ENCODE assay signal across 21 mouse cellular contexts in the genomic region with DNA sequence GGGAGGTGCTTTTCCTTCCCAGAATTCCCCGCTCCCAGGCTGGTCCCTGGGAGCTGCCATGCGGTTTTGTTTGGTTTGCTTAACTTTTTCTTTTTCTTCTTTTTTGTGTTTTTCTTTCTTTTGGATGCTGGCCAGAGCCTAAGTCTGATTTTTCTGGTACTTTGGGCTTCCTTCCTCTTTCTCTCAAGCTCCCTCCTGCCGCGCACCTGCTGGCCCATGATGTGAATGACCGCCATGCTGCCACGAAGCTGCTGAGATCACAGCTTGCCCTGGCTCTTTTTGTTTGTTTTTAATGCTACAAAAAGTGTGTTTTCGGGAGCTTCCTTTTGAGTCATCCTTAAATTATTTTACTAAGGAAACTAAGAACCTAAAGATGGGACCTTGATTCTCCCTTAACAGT. TPM values are rescaled to one million over a fixed set of nuclear protein-coding genes. Genes with fewer than 3 reads are reported as not detected.
DNase-seq lines count a peak whose midpoint lies in the region; ATAC-seq lines count a peak whose summit lies in the region.
"Had no signal": no experiment of that assay in that cellular context is flagged by ENCODE, and none has a peak within 500 bp of the region (broad histone marks: within the 10 kb centered on the region; RNA-seq: fewer than 3 reads in every experiment).

No protein-coding gene starts in this region.

- DNase-seq in 416B (ENCODE audit: low read depth) (peak; percentile 6), A20 (ENCODE audit: low read depth, low spot score) (peak; percentile 18), NIH3T3 (ENCODE audit: low read depth) (peak; percentile 9)
- no peak for DNase-seq in lung, postnatal 4 days
- no peak for DNase-seq in layer of hippocampus, adult 18-20 months (ENCODE audit: low spot score in 2 of 2)
- DNase-seq: adrenal gland, postnatal 10 days; adrenal gland, postnatal 36 days; cerebellum, adult 11 months; cerebellum, postnatal 10 days; cerebellum, postnatal 36 days; gastrocnemius, postnatal 10 days; gastrocnemius, postnatal 36 days; heart, adult 2 months had no signal

- peak; percentile 54 for ATAC-seq in megakaryocyte progenitor cell, adult 5-6 weeks (replicated peaks; ENCODE audit: poor library complexity)
- ATAC-seq: CD4-positive, CD25-positive, alpha-beta regulatory T cell, adult 4 months; forebrain, embryonic 13.5 days; forebrain, embryonic 16.5 days; hindbrain, embryonic 16.5 days; intestine, embryonic 15.5 days; Patski had no signal

RNA-seq across cellular contexts. Expression of gene Lrguk, which starts 28.6 kb away (rescaled TPM):
- total RNA-seq in megakaryocyte progenitor cell, adult 5-6 weeks (2015) = 0.12 and 0.81 TPM in 2 replicates
- 0.03 TPM in 1 of 2 replicates, not detected in the other for total RNA-seq in megakaryocyte progenitor cell, adult 5-6 weeks (2017)
- 1 to 10 TPM; 1.8 to 2.3 TPM for total RNA-seq in layer of hippocampus, adult 18-20 months (2021)
- total RNA-seq: granulocyte monocyte progenitor cell, adult 5-6 weeks had no signal

Comparison
In these comparisons a context has a peak if more than half of its experiments do, and no peak if none do; other contexts are left out.
1. DNase-seq: peak in 416B (single experiment), A20 (single experiment) and NIH3T3 (single experiment); none in lung, postnatal 4 days (0 of 2) and layer of hippocampus, adult 18-20 months (0 of 2).